Mouse (Mus musculus) hindbrain, embryonic 10.5 days (tissue): ENCODE results near the gene Cd7. TPM values are rescaled to one million over a fixed set of nuclear protein-coding genes. Genes with fewer than 3 reads are reported as not detected.
"Not testable (repeated sequence)": the region's sequence is repeated elsewhere in the genome, so short reads cannot be mapped to it uniquely, and the experiment has no call there.

Experiments
- DNase-seq: peaks from one replicate; pipeline ENCODE4 v3.0.0-alpha.2; 2017; ENCODE audit warnings: low spot score
- H3K27ac ChIP-seq: fragments of 300-500 bp; sonication (generic); 2 replicates; pipeline ENCODE4 v1.5.1; 2016; ENCODE audit warnings: mild to moderate bottlenecking, moderate library complexity
- H3K27me3 ChIP-seq: fragments of 300-500 bp; sonication (generic); 2 replicates; pipeline ENCODE4 v1.6.1; 2016; ENCODE audit warnings: mild to moderate bottlenecking; ENCODE audit not compliant: poor library complexity, insufficient read depth, severe bottlenecking
- H3K36me3 ChIP-seq: fragments of 300-500 bp; sonication (generic); 2 replicates; pipeline ENCODE4 v1.6.1; 2016; ENCODE audit warnings: mild to moderate bottlenecking, moderate library complexity
- H3K4me1 ChIP-seq: fragments of 300-500 bp; sonication (generic); replicated peaks from 2 replicates; pipeline ENCODE4 v1.6.1; 2016; ENCODE audit warnings: mild to moderate bottlenecking
- H3K4me3 ChIP-seq: fragments of 300-500 bp; sonication (generic); 2 replicates; pipeline ENCODE4 v1.5.1; 2016; ENCODE audit warnings: mild to moderate bottlenecking, moderate library complexity
- H3K9me3 ChIP-seq: fragments of 300-500 bp; sonication (generic); 2 replicates; pipeline ENCODE4 v1.6.1; 2016; ENCODE audit warnings: mild to moderate bottlenecking, moderate library complexity
- WGBS: fragments of 180-500 bp; shearing (Covaris S2); methylation state at CpG from one replicate; pipeline ENCODE4 v1.1.7; 2016; 5-methylcytosine and 5-hydroxymethylcytosine counted together
- polyA plus RNA-seq: library from polyadenylated mRNA; unstranded; fragments of >200 nt; fragmentation: Nextera tagmentation; extraction: Ambion mirVana; gene quantifications from 2 replicates; pipeline ENCODE4 v1.2.1, GENCODE M21; 2016

Gene Cd7
- not detected in 2 replicates for polyA plus RNA-seq

DNA sequence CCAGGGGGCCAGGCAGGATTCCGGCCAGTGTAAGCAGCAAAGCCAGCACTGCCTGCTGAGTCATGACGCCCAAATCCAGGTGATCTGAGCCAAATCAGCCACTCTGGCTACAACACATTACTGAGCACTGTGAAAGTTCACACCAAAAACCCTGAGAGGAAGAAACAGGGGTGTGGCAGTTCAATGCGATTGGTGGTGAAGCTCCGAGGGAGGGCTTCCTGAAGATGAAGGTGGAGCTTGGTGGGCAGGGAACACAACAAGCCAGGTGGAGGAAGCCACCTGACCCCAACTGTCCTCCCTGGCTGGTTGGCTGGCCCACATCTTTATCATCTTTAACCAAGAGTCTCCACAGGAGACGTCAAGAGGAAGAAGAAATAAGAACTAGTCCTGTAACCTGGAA is at the start of gene Cd7:
Gene Cd7 (minus strand): TSS at position 117 of the 400 bp plus-strand sequence.
- no peaks in the 10 kb centered on the region for H3K36me3 ChIP-seq
- 0 out of 2 replicates have a peak, but pooled peaks cover 3% of the 10 kb centered on the region for H3K4me1 ChIP-seq
- H3K9me3 ChIP-seq = no peaks in the 10 kb centered on the region
- peaks cover 17% of the 10 kb centered on the region for H3K27me3 ChIP-seq
- no peak within 1 kb of the TSS for H3K27ac ChIP-seq
- WGBS = 75% methylated on average over 5 of the region's 5 CpGs
- H3K4me3 ChIP-seq = no peak within 1 kb of the TSS
- no peak for DNase-seq

DNA sequence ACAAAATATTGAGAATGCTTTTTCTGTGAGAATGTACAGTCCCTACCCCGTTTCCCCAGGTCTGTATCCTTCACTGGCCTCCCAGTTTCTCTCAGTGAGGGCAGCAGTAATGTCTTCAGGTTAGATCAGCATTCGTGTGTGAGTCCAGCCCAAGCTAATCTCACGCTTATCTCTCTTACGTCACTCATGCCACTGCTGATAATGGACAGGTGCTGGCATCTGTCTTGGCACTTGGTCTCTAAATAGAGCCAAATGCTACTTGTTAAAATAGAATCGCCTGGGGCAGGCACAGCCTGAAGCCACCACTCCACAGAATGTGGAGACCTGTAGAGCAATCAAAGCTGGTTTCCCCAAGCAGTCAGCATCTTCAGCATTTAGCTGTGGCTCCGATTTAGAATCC is 49.8 kb upstream of the Cd7 start:
- 85% methylated on average over 6 of the region's 6 CpGs for WGBS
- H3K36me3 ChIP-seq = no peaks in the 10 kb centered on the region
- H3K27me3 ChIP-seq = no peaks in the 10 kb centered on the region
- no peaks in the 10 kb centered on the region for H3K4me1 ChIP-seq
- H3K4me3 ChIP-seq = no peak overlapping the region
- H3K27ac ChIP-seq = no peak overlapping the region
- DNase-seq = no peak
- H3K9me3 ChIP-seq = no peaks in the 10 kb centered on the region

DNA sequence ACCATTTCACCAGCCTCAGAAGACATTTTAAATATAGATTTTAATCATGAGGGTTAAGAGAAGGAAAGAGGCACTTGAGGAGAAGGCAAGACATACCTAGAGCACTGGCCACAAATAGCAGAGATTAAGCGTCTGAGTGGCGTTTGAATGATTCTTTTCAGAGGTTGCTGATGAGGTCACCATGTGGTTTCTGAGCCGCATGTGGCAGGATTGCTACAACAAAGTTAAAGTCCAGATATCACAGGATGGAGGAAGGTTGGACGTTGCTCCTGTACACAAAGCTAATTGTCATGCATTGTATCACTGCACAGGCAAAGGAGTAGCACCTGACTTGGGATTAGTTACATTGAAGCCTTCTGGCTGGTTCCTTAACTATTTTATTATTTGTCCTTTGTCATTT is 47.1 kb upstream of the Cd7 start:
- Histone ChIP-seq H3K36me3 (no peaks in the 10 kb centered on the region), H3K4me1 (no peaks in the 10 kb centered on the region), H3K4me3 (no peak overlapping the region), H3K27ac (no peak overlapping the region), H3K9me3 (no peaks in the 10 kb centered on the region), H3K27me3 (no peaks in the 10 kb centered on the region)
- no peak for DNase-seq
- WGBS = 75% methylated on average over 4 of the region's 4 CpGs

DNA sequence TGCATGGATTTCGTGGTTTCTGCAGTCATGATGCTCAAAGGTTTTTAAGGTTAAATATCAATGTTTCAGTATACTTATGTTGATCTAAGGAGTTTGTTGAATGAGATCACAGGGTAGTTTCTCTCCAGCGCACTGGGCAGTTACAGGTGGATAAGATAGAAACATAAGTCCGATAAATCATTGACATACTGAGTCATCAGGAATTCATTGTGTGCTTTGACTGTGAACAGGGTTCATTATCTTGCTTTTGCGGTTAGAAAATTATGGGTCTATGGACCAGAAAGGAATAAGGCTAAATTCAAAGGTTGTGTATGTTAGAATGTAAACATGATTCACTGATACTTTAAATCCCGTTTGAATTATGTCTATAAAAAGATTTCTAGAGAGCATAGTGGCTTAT is 46.0 kb upstream of the Cd7 start:
- Histone ChIP-seq H3K27ac (no peak overlapping the region), H3K9me3 (no peaks in the 10 kb centered on the region), H3K36me3 (no peaks in the 10 kb centered on the region), H3K4me3 (no peak overlapping the region), H3K27me3 (no peaks in the 10 kb centered on the region), H3K4me1 (no peaks in the 10 kb centered on the region)
- DNase-seq = no peak
- WGBS = 85% methylated on average over 5 of the region's 5 CpGs

DNA sequence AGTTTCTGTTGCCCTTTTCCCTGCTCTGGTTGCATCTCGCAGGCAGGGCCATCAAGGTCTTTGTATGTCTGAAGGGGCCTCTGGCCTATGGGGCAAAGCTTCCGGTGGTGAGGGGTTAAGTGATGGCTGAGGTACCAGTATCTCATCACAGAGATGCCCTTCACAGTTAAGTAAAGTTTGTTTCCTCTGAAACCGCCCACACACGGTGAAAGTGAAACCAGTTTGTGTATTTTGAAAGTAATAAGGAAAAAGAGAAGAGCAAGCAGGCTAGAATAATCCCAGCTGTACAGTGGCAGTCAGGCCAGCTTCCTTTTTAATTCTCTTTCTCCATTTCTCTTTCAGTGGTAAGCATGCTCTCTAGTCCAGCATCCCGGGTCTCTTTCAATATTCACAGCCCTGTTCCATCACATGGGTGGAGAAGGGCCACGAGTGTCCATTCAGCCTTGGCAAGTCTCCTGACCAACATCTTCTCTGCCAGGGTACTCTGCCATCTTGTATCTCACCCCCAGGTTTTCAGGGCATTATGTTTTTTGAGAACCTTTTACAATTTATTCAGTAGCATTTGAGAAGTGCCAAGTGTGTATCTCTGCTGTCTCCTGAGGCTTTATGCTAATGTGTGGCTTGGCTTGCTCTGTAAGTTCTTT is 43.8 kb upstream of the Cd7 start:
- Histone ChIP-seq H3K9me3 (no peaks in the 10 kb centered on the region), H3K4me1 (no peaks in the 10 kb centered on the region), H3K27me3 (no peaks in the 10 kb centered on the region), H3K4me3 (no peak overlapping the region), H3K36me3 (no peaks in the 10 kb centered on the region), H3K27ac (no peak overlapping the region)
- DNase-seq = no peak
- 82% methylated on average over 6 of the region's 6 CpGs for WGBS

DNA sequence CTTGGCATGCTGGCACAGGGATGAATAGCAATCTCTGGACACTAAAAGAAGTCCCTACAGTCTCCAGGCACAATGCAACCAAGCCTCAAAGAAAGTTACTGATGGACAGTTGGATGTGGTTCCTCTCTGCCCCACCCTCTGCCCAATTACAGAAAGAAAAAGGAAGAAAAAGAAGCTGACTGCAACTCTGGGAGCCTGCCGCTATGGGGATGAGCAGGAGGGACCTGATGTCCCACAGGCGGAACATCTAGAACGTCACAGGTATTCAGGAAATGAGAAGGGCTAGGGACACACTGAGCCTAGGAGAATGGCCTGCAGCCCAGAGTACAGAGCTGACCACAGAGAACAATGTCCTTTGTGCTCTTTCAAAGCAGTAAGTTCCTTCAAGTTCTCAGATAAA is 43.0 kb upstream of the Cd7 start:
- no peaks in the 10 kb centered on the region for H3K4me1 ChIP-seq
- no peaks in the 10 kb centered on the region for H3K9me3 ChIP-seq
- H3K4me3 ChIP-seq = no peak overlapping the region
- no peaks in the 10 kb centered on the region for H3K36me3 ChIP-seq
- no peak overlapping the region for H3K27ac ChIP-seq
- 84% methylated on average over 3 of the region's 3 CpGs for WGBS
- H3K27me3 ChIP-seq = no peaks in the 10 kb centered on the region
- DNase-seq = no peak

DNA sequence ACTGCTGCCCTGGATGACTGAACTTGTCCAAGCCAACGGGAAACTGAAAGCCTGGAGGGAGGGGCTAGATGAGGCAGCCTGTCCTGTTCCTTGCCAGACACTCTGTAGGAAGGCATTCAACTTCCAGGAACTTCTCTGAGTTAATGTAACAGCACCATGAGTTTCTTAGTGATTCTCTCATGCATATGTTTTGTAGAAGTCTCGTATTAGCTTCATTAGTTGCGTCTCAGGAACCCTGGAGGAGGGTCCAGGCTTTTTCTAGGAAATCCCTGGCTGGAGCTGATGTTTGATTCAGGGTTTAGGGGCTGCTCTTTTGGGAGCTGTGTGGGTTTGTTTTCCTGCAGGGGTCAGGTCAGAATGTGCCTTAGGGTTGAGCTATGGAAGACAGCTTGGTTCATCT is 41.9 kb upstream of the Cd7 start, which contains the start of gene Sectm1a:
Gene Sectm1a (minus strand): TSS at position 101 of the 400 bp plus-strand sequence.
- Histone ChIP-seq H3K4me1 (no peaks in the 10 kb centered on the region), H3K27me3 (no peaks in the 10 kb centered on the region), H3K4me3 (no peak within 1 kb of the TSS), H3K36me3 (no peaks in the 10 kb centered on the region), H3K9me3 (no peaks in the 10 kb centered on the region), H3K27ac (no peak within 1 kb of the TSS)
- no peak for DNase-seq
- WGBS = 67% methylated on average over 3 of the region's 3 CpGs

DNA sequence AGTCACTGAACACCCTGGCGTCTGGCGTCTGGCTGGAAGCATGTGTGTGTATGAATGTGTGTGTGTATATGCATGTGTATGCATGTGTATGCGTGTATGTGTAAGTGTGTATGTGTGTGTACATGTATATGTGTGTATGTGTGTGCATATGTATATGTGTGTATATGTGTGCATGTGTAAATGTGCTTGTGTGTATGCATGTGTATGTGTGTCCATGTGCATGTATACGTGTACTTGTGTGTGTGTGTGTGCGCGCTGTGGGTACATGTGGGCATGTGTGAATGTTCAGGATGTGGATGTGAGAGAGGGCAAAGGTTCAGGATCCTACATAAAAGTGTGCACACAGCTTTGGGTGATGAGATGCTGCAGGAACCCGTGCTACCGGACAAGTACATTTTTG is 41.1 kb upstream of the Cd7 start:
- WGBS = 91% methylated on average over 8 of the region's 8 CpGs

DNA sequence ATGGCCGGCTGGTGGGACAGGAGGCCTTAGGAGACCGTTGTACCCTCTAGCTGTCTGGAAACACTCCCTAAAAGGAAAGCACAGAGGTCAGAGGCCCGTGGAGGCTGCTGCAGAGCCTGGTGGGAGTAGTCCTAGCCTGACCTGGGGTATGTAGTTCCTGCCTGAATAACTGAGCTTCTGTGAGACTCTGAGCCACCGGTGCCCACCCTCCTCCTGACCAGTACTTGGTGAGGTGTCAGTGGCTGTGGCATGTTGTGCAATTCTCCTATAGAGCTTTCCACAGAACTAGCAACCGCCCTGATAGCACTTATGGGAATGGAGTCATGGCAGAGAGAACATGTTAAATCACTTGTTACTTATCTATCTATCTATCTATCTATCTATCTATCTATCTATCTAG is 36.4 kb upstream of the Cd7 start:
- no peak for DNase-seq
- Histone ChIP-seq H3K27ac (no peak overlapping the region), H3K36me3 (no peaks in the 10 kb centered on the region), H3K27me3 (no peaks in the 10 kb centered on the region), H3K4me1 (no peaks in the 10 kb centered on the region), H3K4me3 (no peak overlapping the region), H3K9me3 (no peaks in the 10 kb centered on the region)
- 81% methylated on average over 5 of the region's 5 CpGs for WGBS

More for the DNA sequence above, 41.1 kb upstream of the Cd7 start:
- Histone ChIP-seq H3K9me3 (no peaks in the 10 kb centered on the region), H3K27ac (no peak overlapping the region), H3K4me3 (no peak overlapping the region), H3K27me3 (no peaks in the 10 kb centered on the region), H3K36me3 (no peaks in the 10 kb centered on the region), H3K4me1 (no peaks in the 10 kb centered on the region)
- DNase-seq = no peak

DNA sequence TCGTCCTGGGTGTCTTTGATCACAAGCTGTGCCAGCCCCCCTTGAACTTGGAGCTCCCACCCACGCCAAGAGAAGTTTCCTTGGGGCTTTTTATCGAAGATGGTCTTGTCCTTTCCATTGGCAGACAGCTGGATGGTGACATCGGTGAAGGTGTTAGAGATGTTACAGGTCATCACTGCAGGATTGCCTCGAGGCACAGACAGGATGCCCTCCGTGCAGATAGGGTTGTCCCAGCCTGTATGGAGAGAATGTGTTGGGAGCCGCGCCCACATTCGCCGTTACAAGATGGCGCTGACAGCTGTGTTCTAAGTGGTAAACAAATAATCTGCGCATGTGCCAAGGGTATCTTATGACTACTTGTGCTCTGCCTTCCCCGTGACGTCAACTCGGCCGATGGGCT is 30.4 kb upstream of the Cd7 start:
- not testable (repeated sequence) for H3K4me3 ChIP-seq, H3K27ac ChIP-seq, H3K4me1 ChIP-seq, H3K36me3 ChIP-seq, DNase-seq, H3K27me3 ChIP-seq, H3K9me3 ChIP-seq
- WGBS = 93% methylated on average over 12 of the region's 16 CpGs

DNA sequence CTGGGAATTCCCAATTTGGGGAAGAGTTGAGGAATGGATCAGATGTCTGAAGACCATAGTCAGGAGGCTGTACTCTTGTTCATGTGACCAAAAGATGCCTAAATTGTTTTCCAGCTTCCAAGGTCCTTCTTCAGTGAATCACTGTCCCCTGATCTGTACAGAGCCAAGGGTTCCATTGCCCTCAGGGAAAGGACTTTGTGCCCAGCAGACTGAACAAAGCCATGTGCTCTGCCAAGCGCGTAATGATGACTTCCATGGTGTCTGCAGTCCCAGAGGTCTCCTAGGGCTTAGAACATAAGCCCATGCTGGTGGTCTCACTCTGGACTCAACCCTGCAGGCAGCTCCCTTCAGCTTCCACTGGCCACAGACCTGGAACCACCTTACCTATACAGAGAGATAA is 28.7 kb upstream of the Cd7 start:
- H3K27me3 ChIP-seq = no peaks in the 10 kb centered on the region
- H3K4me3 ChIP-seq = no peak overlapping the region
- 97% methylated on average over 2 of the region's 2 CpGs for WGBS
- H3K36me3 ChIP-seq = no peaks in the 10 kb centered on the region
- H3K4me1 ChIP-seq = peaks cover 7% of the 10 kb centered on the region; the same call in 1 of the 2 replicates
- no peaks in the 10 kb centered on the region for H3K9me3 ChIP-seq
- H3K27ac ChIP-seq = no peak overlapping the region
- DNase-seq = no peak

DNA sequence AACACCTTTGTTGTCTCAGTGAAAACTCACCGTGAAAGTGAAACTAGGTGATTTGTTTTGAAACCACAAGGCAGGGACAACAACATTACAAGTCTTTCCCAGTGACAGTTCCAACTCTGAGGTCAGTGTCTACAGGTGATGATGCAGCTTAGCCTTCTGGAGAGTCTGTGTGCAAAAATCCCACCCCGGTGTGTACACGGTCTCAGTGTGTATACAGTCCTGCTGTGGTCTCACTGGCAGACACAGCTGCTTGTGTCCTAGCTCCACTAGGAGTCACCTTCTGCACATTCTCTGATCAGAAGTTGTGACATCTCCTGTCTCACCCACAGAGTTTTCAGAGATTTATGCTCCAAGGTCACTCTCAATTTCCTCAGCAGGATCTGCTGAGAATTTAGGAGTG is 25.0 kb upstream of the Cd7 start:
- Histone ChIP-seq H3K27me3 (no peaks in the 10 kb centered on the region), H3K36me3 (no peaks in the 10 kb centered on the region), H3K9me3 (no peaks in the 10 kb centered on the region), H3K4me3 (no peak overlapping the region), H3K27ac (no peak overlapping the region), H3K4me1 (peaks cover 7% of the 10 kb centered on the region; the same call in 1 of the 2 replicates)
- no peak for DNase-seq
- 86% methylated on average over 3 of the region's 3 CpGs for WGBS

DNA sequence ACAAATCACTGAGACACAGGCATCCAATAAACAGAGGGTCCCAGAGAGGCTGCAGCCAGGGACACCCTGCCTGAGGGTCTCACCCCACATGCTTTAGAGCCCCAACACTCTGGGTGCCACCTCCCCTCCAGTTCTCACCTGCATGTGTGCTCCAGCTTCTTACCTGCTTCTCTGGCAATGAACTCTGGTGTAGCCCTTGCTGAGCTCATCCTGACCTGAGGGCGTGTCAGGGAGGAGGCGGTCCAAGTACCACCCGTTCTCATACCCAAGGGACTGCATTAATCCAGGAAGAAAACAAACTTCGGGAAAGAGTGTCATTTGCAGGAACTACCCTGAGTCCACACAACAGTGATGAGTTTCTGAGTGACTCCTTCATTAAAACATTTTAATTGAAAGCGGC is 24.2 kb upstream of the Cd7 start, which contains the start of gene Sectm1b:
Gene Sectm1b (minus strand): TSS at position 191 of the 400 bp plus-strand sequence.
- no peak for DNase-seq

DNA sequence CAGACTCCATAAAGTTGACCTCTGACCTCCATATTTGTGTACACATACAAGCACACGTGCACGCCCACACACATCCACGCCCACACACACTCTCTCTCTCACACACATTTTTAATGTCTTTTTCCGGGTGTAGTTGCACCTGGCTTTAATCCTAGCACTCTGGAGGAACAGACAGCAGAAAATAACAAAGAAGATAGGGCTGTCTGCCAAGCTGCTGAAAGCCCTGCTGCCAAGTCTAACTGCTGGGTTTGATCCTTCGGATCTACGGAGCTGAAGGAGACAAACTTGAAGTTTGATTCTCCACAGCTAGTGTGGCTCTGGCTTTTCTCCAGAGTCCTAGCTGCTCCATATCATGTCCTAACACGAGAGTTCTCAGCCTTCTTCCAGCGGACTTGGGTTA is 22.4 kb upstream of the Cd7 start:
- H3K27ac ChIP-seq = no peak overlapping the region
- H3K36me3 ChIP-seq = no peaks in the 10 kb centered on the region
- WGBS = 88% methylated on average over 8 of the region's 8 CpGs
- H3K4me3 ChIP-seq = no peak overlapping the region
- DNase-seq = no peak
- H3K27me3 ChIP-seq = no peaks in the 10 kb centered on the region
- peaks cover 7% of the 10 kb centered on the region; the same call in 1 of the 2 replicates for H3K4me1 ChIP-seq
- H3K9me3 ChIP-seq = no peaks in the 10 kb centered on the region

More for the DNA sequence above, 24.2 kb upstream of the Cd7 start, which contains the start of gene Sectm1b:
- Histone ChIP-seq H3K4me1 (peaks cover 7% of the 10 kb centered on the region; the same call in 1 of the 2 replicates), H3K27ac (no peak within 1 kb of the TSS), H3K4me3 (no peak within 1 kb of the TSS), H3K9me3 (no peaks in the 10 kb centered on the region), H3K36me3 (no peaks in the 10 kb centered on the region), H3K27me3 (no peaks in the 10 kb centered on the region)
- WGBS = 81% methylated on average over 5 of the region's 5 CpGs
